Mouse (Mus musculus) CD4-positive, CD25-positive, alpha-beta regulatory T cell, adult 4 months (primary cell): Measurements from ENCODE around the gene Syne1. TPM values are rescaled to one million over a fixed set of nuclear protein-coding genes. Genes with fewer than 3 reads are reported as not detected.

ENCODE experiments used
- ATAC-seq: one replicate; pipeline ENCODE4 v1.8.0; 2017
- polyA plus RNA-seq, 2 experiments: library from polyadenylated mRNA; unstranded; fragments of 100-300 nt; shearing (Covaris generic); gene quantifications; one replicate each; pipeline ENCODE4 v1.2.1; 2017

Gene Syne1
- polyA plus RNA-seq, 2 experiments from 2014 or later: 14.1 to 22.9 TPM

DNA sequence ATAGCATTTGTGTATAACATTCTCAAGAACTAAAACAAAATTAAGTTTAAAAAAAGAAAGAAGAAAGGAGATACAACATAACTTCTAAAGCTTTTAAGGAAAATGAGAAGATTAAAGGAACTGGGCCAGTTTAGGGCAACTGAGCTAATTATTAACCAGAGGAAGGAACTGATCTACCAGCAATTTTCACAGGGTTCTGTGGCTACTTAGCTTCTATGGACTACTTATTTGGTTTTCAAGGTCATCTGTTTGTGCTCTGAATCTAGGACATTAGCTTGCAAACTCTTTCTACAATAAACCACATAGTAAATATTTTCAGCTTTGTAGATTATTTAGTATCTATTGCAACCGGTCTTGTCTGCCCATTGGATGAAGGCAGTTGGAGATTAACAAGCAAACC is 420.8 kb downstream of the Syne1 start:
- ATAC-seq: no peak

DNA sequence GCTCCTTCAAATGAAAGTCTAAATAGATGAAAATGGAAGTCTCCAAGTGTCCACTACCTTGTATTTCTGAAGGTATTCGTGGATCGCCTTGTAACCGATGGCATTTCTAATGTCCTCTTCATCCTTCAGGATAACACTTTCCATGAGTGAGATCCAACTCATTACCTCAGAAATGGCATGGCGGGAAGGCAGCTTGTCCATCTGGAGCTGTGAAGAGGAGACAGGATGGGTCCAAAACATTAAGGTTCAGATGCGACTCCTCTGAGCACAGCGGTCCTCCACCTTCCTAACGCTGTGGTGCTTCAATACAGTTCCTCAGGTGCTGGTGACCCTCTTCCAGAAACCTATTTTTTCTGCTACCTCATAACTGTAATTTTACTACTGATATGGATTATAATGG is 426.5 kb downstream of the Syne1 start:
- no peak for ATAC-seq

DNA sequence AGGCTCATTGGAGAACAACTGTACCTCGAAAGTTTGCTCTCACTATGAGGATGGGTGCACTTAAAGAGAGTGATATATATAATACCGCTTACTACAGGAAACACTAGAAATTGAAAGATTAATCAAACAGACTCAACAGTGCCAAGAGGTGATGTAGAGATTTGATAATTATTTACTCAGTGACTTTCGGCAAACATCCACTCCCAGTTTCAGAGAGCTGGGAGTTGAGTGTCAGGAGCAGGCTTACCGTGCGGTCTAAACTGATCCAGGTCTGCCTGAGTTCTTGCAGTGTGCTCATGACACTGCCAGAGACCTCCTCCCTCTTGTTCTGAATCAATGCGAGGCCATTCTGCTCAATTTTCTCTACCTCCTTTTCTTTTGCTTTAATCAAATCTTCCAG is 434.6 kb downstream of the Syne1 start:
- ATAC-seq: no peak

DNA sequence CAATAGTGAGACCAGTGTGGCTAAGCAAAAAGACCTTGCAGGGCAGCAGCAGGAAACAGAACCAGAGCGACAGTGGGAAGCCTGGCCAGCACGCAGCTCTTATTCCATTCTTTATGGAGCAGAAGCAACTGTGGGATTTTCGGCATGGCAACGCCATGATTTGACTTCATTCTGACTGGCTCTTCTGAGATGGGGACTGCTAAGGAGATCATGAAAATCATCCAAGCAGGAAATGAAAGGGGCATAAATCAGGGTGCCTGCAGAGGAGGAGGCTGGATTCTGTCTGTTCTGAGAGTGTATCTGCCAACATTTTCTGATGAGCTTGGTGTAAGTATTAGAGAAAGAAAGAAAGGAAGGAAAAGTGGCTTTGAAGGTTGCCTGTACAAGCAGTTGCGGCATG is 435.1 kb downstream of the Syne1 start:
- no peak for ATAC-seq

GRCm38 (mm10) chr10:5110773-5111172 is 440.5 kb downstream of the Syne1 start:
- no peak for ATAC-seq

DNA sequence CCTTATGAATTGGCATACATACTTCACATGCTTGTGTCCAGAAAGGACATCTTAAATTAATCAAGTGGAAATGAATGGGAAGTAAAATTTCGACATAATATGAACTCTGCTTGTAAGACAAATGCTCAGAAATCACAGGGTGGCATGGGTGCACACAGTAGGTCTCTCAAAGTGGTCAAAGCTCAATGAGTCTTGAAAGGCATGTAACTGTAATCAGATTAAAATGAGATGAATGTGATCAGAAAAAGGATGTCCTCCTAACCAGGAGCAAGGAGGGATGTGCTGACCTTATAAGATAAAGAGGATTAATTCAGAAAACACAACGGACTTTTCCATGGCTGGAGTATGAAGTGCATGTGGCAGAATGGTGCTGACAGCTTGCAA is 453.5 kb downstream of the Syne1 start:
- ATAC-seq: no peak

GRCm38 (mm10) chr10:5096996-5097753 is 454.1 kb downstream of the Syne1 start:
- ATAC-seq: no peak

DNA sequence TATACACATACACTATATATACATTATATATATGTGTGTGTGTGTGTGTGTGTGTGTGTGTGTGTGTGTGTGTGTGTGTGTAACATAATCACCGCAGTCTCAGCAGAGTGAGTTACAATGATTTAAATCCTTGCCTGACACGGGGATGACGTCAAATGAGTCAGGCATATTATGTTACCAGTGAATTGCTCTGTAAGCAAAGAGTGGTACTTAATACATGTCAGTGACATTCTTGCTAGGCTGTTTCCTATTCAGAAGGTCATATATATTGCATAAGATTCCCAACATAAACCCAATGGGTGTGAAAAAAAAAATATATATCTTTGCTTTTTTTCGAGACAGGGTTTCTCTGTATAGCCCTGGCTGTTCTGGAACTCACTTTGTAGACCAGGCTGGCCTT is 462.1 kb downstream of the Syne1 start:
- ATAC-seq: no peak

- ATAC-seq: no peak
Observed at GRCm38 (mm10) chr10:5087336-5087735, 463.9 kb downstream of the Syne1 start.

DNA sequence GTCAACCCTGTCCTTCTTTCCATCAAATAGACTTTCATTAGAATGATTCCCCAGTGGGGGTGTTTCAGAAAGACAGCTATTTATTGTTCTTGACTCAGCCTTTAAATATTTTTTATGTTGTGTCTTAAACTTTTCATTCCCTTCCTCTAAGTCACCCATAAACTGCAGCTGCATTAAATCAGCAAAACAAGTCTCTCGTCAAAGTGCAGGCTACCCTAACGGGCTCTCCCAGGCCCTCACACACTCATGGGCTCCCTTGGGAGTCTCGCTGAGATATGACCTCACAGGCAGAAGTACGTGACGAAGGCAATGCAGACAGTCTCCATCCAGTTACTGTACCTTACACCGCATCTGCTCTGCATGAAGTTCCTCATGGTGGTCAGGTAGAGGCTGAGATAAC is 465.0 kb downstream of the Syne1 start:
- no peak for ATAC-seq

- ATAC-seq: no peak
Observed at GRCm38 (mm10) chr10:5085792-5086191, 465.5 kb downstream of the Syne1 start.

DNA sequence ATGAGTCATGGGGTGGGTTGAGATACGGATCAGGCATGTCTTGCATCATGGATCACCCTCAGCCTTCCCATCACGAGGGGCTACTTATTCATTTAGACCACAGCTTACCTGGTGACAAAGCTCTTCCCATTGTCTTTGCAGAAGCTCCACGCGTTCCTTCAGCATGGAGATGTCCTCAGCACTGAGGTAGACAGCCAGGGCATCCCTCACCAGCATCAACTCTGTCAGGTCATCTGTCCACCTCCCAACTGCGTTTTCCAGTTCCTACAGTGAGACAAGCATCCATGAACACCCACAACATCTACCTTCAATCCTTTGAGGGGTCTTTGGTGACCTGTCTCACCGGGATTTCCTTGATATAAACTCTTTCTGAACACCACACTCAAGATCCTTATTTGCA is 467.6 kb downstream of the Syne1 start:
- no peak for ATAC-seq

DNA sequence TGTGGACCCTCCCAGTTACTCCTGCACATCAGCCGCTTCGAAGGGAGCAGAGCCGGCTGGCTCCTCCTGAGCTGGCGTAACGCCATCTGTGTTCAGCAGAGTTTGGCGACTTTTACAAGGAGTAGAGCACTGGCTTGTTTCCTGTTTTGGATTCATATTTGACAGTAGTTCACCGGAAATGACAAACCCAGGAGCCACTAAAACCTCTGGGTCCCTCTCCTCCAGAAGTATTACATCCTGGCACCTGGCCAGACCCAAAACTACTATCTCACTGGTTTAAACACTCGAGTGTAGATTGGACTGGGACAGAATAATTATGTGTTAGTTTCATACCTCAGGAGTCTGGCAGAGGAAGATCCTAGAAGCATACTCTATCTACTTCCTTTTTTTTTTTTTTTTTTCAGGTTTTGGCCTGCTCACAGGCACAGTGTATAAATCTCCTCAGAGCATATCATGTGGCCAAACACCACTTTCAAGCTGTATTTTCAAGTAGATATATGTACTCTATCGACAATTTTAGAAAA is 471.3 kb downstream of the Syne1 start:
- ATAC-seq: peak; percentile 79

DNA sequence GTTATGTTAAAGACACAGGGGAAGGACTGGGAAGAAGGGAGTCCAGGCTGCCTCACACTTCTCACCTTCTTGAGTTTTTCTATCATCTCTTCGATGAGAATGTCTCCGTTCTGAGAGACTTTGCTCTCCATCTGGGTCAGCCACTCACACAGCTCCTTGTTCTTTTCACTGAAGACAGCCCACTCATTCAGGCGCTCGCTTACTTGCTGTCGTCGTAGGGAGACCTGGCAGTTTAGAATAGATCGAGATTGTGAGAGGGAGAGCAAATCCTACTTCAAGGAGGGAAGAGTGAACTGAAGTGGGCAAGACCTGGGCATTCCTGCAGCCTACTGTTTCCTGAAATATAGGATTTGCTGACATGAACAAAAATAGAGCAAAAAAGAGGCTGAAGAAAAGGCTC is 475.6 kb downstream of the Syne1 start:
- ATAC-seq: no peak

DNA sequence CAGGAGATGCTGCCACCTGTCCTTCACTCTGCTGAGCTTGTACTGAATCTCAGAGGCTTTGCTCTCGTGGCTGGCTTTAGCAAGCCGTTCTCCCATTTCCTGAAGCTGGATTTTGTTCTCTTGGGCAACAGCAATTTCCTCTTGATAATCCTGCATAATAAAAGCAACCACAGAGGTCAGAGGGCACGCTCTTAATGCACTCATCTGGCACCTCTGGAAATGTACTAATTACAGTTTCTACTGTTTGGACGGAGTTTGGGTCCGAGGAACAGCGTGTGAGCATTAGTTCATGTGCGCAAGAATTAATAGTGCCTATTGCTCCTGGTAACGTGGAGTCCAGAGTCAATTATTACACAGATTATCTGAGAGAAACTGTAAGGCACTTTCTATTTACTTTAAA is 479.2 kb downstream of the Syne1 start:
- no peak for ATAC-seq

- no peak for ATAC-seq
Observed at GRCm38 (mm10) chr10:5070941-5071231, 480.4 kb downstream of the Syne1 start.

DNA sequence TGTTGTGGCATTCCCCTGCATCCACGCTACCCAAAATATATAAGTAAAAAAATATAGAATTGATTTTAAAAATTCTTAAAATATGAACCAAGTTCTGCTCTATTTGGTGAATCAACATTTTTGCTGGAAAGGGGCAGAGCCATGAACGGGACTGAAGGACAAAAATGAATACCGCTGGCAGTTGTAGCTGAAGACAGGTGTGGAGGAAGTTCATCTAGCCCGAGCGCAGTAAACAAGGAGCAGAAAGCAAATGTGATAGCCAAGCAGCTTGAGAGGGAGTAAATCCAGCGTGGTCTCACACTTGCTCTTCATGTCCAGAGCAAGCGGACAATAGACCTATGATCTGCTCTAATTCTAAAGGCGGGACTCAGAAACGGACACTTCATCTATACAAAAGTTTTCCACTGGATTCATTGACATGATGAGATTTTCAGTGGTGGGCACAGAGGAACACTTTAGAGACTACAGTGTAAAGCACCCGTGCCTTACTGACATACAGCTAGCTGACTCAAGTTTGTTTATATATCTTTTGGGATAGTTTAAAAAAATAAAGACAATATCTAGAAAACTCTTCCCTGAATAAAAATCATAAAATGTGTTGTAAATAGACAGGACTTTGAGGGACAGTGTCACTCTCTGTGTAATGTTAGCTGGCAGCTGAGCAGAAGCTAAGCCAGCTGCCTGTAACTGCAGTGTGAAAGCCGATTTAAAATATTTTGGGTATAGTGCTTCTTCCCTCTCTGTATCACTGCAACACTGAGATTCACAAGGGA is 480.9 kb downstream of the Syne1 start:
- ATAC-seq: no peak

- no peak for ATAC-seq
Observed at GRCm38 (mm10) chr10:5068676-5069265, 482.5 kb downstream of the Syne1 start, which contains the start of gene Gm10097. Gene Gm10097, plus strand, starts transcription at chr10:5069192.

DNA sequence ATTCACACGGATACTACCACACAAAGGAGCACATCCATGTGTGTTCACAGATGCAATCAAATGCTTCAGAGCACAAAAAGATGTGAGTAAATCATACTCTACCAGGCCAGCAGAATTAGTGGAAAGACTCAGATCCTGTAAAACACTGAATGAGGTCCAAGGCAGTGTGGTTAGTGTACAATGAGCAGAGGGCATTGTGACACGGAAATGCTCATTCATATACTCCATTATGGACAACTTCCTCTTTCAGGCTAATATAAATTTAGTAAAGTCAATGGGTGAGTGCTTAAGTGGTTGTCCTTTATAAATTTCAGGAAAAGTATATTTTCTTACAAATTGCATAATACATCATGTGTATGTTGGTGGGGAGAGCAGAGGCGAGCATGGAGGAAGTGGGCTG is 484.2 kb downstream of the Syne1 start:
- no peak for ATAC-seq

DNA sequence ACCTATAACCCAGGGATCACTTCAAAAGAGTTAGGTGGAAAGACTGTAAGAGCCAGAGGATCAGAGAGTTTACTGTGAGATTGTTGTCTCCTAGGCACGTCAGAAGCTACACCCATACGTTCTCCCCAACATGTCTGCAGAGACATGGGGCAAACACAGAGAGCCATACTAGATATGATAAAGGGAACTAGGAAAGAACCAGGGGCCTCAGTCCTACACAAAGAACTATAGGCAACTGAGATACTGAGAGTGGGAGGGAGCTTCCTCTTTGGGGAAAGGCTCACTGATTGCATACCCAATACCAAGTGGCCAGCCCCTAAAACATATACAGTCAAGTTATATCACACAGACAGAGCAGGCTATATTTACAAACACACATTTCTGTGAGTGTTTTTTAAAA is 491.3 kb downstream of the Syne1 start:
- ATAC-seq: no peak

GRCm38 (mm10) chr10:5058876-5059275 is 492.4 kb downstream of the Syne1 start:
- ATAC-seq: no peak

GRCm38 (mm10) chr10:5057661-5058060 is 493.6 kb downstream of the Syne1 start:
- no peak for ATAC-seq

DNA sequence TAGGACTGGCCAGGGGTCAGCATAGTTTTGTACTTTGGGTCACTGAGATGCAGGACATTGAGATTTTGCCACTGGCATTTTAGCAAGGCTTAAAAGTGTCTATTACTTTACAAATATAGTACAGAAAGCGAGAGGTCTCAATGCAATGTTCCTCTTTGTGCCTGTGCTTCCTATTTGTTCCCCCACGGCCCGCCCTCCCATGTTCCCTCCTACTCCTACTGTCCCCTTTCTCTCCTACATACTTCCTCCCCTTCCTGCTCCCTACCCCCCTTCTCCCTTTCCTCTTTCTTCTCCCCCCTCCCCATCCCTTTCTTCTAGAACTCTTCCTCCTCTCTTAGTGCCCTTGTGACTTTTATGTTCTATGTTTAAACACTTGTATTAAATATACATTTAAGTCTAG is 494.3 kb downstream of the Syne1 start:
- ATAC-seq: no peak

DNA sequence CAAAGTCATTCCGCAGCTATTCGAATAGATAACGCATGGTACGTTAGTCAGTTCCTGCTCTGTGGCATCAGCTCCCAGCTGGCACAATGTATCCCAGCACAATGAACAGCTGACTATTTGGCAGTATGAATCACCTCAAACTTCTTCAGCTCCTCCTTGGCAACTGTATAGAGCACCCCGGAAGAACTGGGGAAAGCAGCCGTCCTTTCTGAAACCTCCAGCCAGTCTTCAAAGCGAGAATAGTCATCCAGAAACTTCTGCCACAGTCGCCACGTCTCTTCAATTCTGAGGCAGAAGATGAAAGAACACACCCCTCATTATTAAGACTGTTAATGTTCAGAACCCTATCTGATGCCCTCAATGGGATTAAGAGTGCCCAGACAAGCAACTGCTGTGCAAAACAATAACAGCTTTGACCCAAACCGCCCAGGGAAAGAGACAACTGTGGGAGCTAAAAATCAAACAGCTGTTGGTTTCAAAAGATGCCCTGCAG is 495.0 kb downstream of the Syne1 start:
- no peak for ATAC-seq
